Mouse (Mus musculus) A20 (cell line): Measurements from ENCODE around the gene Btbd16.
A peak's percentile ranks its signal among the peaks of the same experiment; 100 is the strongest.

Experiments
- DNase-seq: peaks from one replicate; pipeline ENCODE4 v3.0.0-alpha.2; 2011; ENCODE audit warnings: low read depth, low spot score

Btbd16 gene

GRCm38 (mm10) chr7:130860721-130861142, 86.9 kb downstream of the Btbd16 start:
- DNase-seq: peak; percentile 33

GRCm38 (mm10) chr7:130862501-130862900, 88.6 kb downstream of the Btbd16 start:
- no peak for DNase-seq

GRCm38 (mm10) chr7:130864711-130865110, 90.8 kb downstream of the Btbd16 start:
- DNase-seq: no peak

- DNase-seq: peak; percentile 98
Measured at GRCm38 (mm10) chr7:130865613-130866591, 92.0 kb downstream of the Btbd16 start, which contains the start of gene Plekha1. Plekha1 (plus strand) TSS chr7:130865756.

GRCm38 (mm10) chr7:130866640-130867039, 92.8 kb downstream of the Btbd16 start:
- DNase-seq: peak; percentile 73

- DNase-seq: peak; percentile 72
Measured at GRCm38 (mm10) chr7:130867256-130867655, 93.4 kb downstream of the Btbd16 start.
